Mouse (Mus musculus) heart, embryonic 11.5 days (tissue): ENCODE results near the gene Olfr263. TPM values are rescaled to one million over a fixed set of nuclear protein-coding genes. Genes with fewer than 3 reads are reported as not detected.
A peak's percentile ranks its signal among the peaks of the same experiment; 100 is the strongest.

Experiments
- ATAC-seq: fragments of 200-750 bp; cut with Nextera tagmentation; replicated peaks from 2 replicates; pipeline ENCODE4 v1.8.0; 2017; ENCODE audit warnings: moderate library complexity; ENCODE audit not compliant: insufficient number of reproducible peaks, low FRiP score, low TSS enrichment
- H3K27ac ChIP-seq: fragments of 300-500 bp; sonication (generic); 2 replicates; pipeline ENCODE4 v1.5.1; 2014; ENCODE audit warnings: mild to moderate bottlenecking, low read depth, low read length
- H3K27me3 ChIP-seq: fragments of 300-500 bp; sonication (generic); 2 replicates; pipeline ENCODE4 v1.6.1; 2014; ENCODE audit warnings: mild to moderate bottlenecking, low read length, mixed read lengths; ENCODE audit not compliant: control insufficient read depth, insufficient read depth
- H3K36me3 ChIP-seq: fragments of 300-500 bp; sonication (generic); 2 replicates; pipeline ENCODE4 v1.6.1; 2014; ENCODE audit warnings: mild to moderate bottlenecking, low read length, moderate library complexity, mixed read lengths; ENCODE audit not compliant: control insufficient read depth, insufficient read depth
- H3K4me1 ChIP-seq: fragments of 300-500 bp; sonication (generic); 2 replicates; pipeline ENCODE4 v1.6.1; 2014; ENCODE audit warnings: low read length; ENCODE audit not compliant: control insufficient read depth, insufficient read depth
- H3K4me2 ChIP-seq: fragments of 300-500 bp; sonication (generic); 2 replicates; pipeline ENCODE4 v1.6.1; 2014; ENCODE audit warnings: mild to moderate bottlenecking, moderate library complexity
- H3K4me3 ChIP-seq: fragments of 300-500 bp; sonication (generic); 2 replicates; pipeline ENCODE4 v1.5.1; 2014; ENCODE audit warnings: low read depth, low read length
- H3K9ac ChIP-seq: fragments of 300-500 bp; sonication (generic); 2 replicates; pipeline ENCODE4 v1.6.1; 2014; ENCODE audit warnings: mild to moderate bottlenecking, low read depth, low read length, moderate library complexity
- H3K9me3 ChIP-seq: fragments of 300-500 bp; sonication (generic); replicated peaks from 2 replicates; pipeline ENCODE4 v1.6.1; 2016; ENCODE audit warnings: low read length; ENCODE audit not compliant: control insufficient read depth
- WGBS: fragments of 180-500 bp; shearing (Covaris S2); extraction: QIAGEN DNeasy Blood & Tissue Kit; methylation state at CpG from one replicate; pipeline ENCODE4 v1.1.7; 2014; ENCODE audit not compliant: insufficient replicate concordance; 5-methylcytosine and 5-hydroxymethylcytosine counted together
- polyA plus RNA-seq: library from polyadenylated mRNA; unstranded; fragments of >200 nt; fragmentation: Nextera tagmentation; extraction: Ambion mirVana; gene quantifications from 2 replicates; pipeline ENCODE4 v1.2.1, GENCODE M21; 2014

The Olfr263 gene
- polyA plus RNA-seq, 1 experiment from 2014 or later = not detected

GRCm38 (mm10) chr13:21171600-21172150 is 42.2 kb downstream of the Olfr263 start:
- Histone ChIP-seq H3K36me3 (no peaks in the 10 kb centered on the region), H3K27me3 (no peaks in the 10 kb centered on the region), H3K27ac (no peak overlapping the region), H3K9me3 (no peaks in the 10 kb centered on the region), H3K9ac (peak overlapping the region; percentile 12; the same call in 1 of the 2 replicates), H3K4me3 (peak overlapping the region; percentile 39), H3K4me2 (peak overlapping the region; percentile 57), H3K4me1 (no peaks in the 10 kb centered on the region)
- 0% methylated on average over 12 of the region's 12 CpGs for WGBS
- ATAC-seq = no peak

GRCm38 (mm10) chr13:21172241-21173027 is 43.0 kb downstream of the Olfr263 start:
- Histone ChIP-seq H3K9me3 (no peaks in the 10 kb centered on the region), H3K9ac (peak overlapping the region; percentile 39; the same call in 1 of the 2 replicates), H3K4me2 (peak overlapping the region; percentile 57), H3K27ac (no peak overlapping the region), H3K4me3 (peak overlapping the region; percentile 39), H3K4me1 (no peaks in the 10 kb centered on the region), H3K27me3 (no peaks in the 10 kb centered on the region), H3K36me3 (no peaks in the 10 kb centered on the region)
- ATAC-seq = peak; percentile 66
- WGBS = 1% methylated on average over 16 of the region's 16 CpGs

DNA sequence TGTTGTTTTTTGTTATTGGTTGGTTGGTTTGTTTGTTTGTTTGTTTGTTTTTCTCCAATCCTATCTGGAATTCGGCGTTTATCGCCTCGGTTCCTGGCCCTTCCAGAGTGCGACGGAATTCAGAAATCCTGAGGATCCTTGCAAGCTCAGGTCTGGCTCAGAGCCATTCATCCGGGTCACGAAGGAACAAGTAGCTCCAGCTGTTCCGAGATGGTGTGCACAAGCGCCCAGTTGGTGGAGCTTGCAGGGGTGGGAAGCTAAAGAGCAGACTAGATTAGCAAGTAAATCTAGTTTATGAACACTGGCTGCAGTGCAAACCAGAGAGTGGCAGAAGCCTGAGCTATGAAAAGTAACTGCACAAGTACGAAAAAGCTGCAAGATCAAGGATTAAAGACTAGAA is 43.6 kb downstream of the Olfr263 start:
- WGBS = 2% methylated on average over 11 of the region's 11 CpGs
- Histone ChIP-seq H3K4me3 (peak overlapping the region; percentile 39), H3K4me1 (no peaks in the 10 kb centered on the region), H3K9me3 (no peaks in the 10 kb centered on the region), H3K36me3 (no peaks in the 10 kb centered on the region), H3K27me3 (no peaks in the 10 kb centered on the region), H3K4me2 (peak overlapping the region; percentile 57), H3K9ac (peak overlapping the region; percentile 62), H3K27ac (peak overlapping the region; percentile 66)
- ATAC-seq = no peak

DNA sequence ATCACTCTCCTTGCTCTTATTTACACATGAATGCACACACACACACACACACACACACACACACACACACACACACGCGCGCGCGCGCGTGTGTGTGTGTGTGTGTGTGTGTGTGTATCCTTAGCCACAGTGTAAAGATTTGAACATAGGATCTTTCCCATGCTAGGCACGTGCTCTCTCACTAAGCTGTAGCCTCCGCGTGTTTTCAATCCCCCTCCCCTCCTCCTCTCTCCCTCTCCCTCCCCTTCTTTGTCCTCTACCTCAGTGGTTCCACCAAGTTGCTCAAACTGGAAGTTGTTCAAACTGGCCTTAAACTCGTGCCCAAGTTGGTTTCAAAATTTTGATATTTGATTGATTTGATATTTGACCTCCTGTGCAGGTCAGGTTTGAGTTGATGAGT is 47.3 kb downstream of the Olfr263 start:
- no peak overlapping the region for H3K4me2 ChIP-seq
- WGBS = 71% methylated on average over 10 of the region's 11 CpGs
- H3K9me3 ChIP-seq = no peaks in the 10 kb centered on the region
- H3K27me3 ChIP-seq = no peaks in the 10 kb centered on the region
- ATAC-seq = no peak
- H3K36me3 ChIP-seq = no peaks in the 10 kb centered on the region
- H3K27ac ChIP-seq = no peak overlapping the region
- H3K9ac ChIP-seq = no peak overlapping the region
- no peak overlapping the region for H3K4me3 ChIP-seq
- peaks cover 5% of the 10 kb centered on the region for H3K4me1 ChIP-seq

DNA sequence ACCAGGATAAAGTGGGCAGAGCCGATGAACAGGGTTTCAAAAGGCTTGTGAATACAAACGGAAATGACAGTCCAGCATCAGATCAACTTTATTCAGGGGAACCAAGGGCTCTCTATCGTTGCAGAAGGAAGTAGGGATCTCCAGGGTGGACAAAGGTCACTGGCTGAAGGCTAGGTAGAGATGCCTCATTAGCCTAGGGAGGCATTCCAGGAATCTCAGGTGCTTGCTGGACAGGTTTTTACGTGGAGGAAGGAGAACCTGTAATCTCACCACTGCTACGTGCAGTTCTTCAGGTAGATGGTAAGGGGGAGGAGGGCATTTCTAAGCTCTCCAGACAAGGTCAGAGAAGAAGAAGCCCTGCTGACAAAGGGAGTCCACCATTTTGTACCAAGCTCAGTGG is 48.2 kb downstream of the Olfr263 start:
- ATAC-seq = no peak
- no peaks in the 10 kb centered on the region for H3K27me3 ChIP-seq
- 69% methylated on average over 5 of the region's 5 CpGs for WGBS

GRCm38 (mm10) chr13:21178364-21178763 is 48.9 kb downstream of the Olfr263 start:
- Histone ChIP-seq H3K4me2 (peak overlapping the region; percentile 92), H3K27me3 (no peaks in the 10 kb centered on the region), H3K9ac (no peak overlapping the region), H3K36me3 (peaks cover 9% of the 10 kb centered on the region; the same call in 1 of the 2 replicates), H3K9me3 (no peaks in the 10 kb centered on the region), H3K4me1 (peaks cover 16% of the 10 kb centered on the region), H3K27ac (no peak overlapping the region), H3K4me3 (peak overlapping the region; percentile 89; the same call in 1 of the 2 replicates)
- WGBS = 71% methylated on average over 5 of the region's 5 CpGs
- no peak for ATAC-seq

More for the DNA sequence above, 48.2 kb downstream of the Olfr263 start:
- no peak overlapping the region for H3K27ac ChIP-seq
- no peak overlapping the region for H3K9ac ChIP-seq
- no peak overlapping the region for H3K4me2 ChIP-seq
- 0 out of 2 replicates have a peak, but pooled peaks cover 5% of the 10 kb centered on the region for H3K36me3 ChIP-seq
- H3K4me3 ChIP-seq = no peak overlapping the region
- H3K9me3 ChIP-seq = no peaks in the 10 kb centered on the region
- peaks cover 15% of the 10 kb centered on the region for H3K4me1 ChIP-seq

DNA sequence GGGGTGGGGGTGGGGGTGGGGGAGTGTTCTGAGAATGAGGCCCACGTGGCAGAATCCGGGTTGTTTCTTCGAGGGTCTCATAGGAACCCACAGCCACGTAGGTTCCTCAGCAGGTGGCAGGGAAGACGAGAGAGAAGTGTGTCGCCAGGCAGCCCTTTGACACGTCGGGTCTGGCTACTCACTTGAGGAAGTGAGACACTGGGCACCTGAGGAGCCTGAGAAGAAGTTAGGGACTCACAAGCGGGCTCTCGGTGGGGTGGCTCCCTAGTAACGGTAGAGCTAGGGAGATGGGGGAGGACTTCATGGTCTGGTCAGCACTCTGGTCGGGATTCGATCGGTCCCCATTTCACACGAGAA is 49.9 kb downstream of the Olfr263 start, which contains the start of gene Trim27:
Gene Trim27 (plus strand): TSS at position 79 of the 357 bp plus-strand sequence.
- H3K4me1 ChIP-seq = peaks cover 16% of the 10 kb centered on the region
- peak within 1 kb of the TSS; percentile 90 for H3K9ac ChIP-seq
- H3K4me2 ChIP-seq = peak within 1 kb of the TSS; percentile 92
- WGBS = 0% methylated on average over 15 of the region's 15 CpGs
- peaks cover 19% of the 10 kb centered on the region for H3K36me3 ChIP-seq
- H3K27ac ChIP-seq = peak within 1 kb of the TSS; percentile 90
- H3K4me3 ChIP-seq = peak within 1 kb of the TSS; percentile 89
- ATAC-seq = peak; percentile 37; the same call in 1 of the 2 replicates
- H3K9me3 ChIP-seq = no peaks in the 10 kb centered on the region
- H3K27me3 ChIP-seq = no peaks in the 10 kb centered on the region

DNA sequence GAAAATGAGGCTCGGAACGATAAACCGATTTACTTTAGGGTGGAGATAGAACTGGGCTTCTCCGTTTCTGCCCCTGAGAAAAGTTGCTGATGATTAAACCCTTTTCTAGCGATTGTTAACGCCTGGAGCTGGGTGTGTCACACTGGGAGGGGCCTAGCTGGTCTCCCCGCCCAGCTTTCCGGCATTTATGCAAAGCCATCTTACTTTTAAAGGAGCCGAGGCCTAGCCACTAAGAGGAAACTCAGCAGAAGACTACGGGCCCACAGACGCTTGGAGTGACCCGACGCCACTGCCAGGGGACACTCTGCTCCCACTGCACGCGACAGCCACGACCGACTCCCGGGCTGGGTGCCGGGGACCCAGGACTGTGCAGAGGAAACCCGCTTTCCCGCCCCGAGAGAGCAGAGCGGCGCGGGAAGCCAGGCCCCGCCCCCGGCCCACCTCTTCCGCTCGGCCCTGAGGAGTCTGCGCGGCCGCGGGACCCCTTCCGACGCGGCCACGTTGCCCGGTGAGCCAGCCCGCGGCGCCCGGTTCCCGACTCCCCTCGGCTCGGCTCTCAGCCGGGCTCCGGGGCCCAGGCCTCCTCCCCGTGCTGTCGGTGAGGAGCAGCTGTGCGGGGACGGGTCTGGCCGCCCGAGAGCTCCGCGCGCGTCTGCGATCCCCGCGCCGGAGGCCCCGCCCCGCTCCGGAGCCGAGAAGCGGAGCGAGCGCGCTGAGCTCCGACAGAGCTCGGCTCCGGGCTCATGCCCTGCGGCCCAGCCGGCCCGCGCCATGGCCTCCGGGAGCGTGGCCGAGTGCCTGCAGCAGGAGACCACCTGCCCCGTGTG is 50.5 kb downstream of the Olfr263 start:
- Histone ChIP-seq H3K36me3 (peaks cover 22% of the 10 kb centered on the region), H3K4me1 (peaks cover 16% of the 10 kb centered on the region), H3K27ac (peak overlapping the region; percentile 90), H3K4me2 (peak overlapping the region; percentile 92), H3K4me3 (peak overlapping the region; percentile 89), H3K9ac (peak overlapping the region; percentile 90), H3K27me3 (no peaks in the 10 kb centered on the region), H3K9me3 (no peaks in the 10 kb centered on the region)
- peak; percentile 93 for ATAC-seq
- under 1% methylated on average over 70 of the region's 80 CpGs for WGBS
